Mouse (Mus musculus) mature B cell (primary cell): ENCODE results near the gene Zfp513.

Experiments
- in situ Hi-C: fragments of 300-500 bp; cut with MboI; formaldehyde crosslinking; loops from 2 replicates; pipeline ENCODE4 v1.14.3; 2019

The Zfp513 gene

DNA sequence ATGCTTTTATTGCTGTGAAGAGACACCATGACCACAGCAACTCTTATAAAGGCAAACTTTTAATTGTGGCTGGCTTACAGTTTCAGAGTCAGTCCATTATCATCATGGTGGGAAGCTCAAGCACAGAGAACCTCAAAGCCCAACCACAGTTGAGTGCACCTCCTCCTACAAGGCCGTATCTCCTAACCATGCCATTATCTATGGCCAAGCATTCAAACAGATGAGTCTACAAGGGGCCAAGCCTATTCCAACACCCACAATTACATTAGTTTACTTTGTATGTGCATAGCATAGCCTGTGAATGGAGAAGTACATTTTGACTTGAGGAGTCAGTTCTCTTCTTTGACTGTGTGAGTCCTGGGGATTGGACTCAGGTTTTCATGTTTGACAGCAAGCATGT is 37.2 kb downstream of the Zfp513 start:
- in situ Hi-C loops = no loop called here

- in situ Hi-C loops = no loop called here
Observed at GRCm38 (mm10) chr5:31162462-31162861, 39.6 kb downstream of the Zfp513 start.

DNA sequence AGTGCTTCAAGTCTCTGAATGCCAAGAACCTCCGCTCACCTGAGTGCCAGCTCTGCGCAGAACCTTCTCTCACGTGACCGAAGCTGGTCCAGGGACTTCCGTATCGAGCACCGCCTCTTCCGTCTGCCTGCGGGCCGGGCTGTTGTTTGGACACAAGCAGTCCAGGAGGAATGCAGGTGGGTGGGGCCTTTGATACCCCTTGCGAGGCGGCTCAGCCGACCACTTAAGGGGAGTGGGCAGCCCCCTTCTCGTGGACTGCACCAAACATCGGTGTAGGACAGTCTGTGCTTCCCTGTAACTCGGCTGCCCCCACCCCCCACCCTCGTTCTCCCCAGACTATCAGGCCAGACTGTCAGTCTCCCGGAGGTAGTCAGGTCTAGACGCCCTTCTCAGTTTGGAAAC is 48.0 kb downstream of the Zfp513 start, which contains the start of gene Mpv17:
TSS of gene Mpv17 (minus strand) at position 100 of the 402 bp plus-strand sequence.
- in situ Hi-C loops = no loop called here

- in situ Hi-C loops = no loop called here
Observed at GRCm38 (mm10) chr5:31153516-31154151, 48.5 kb downstream of the Zfp513 start.

- in situ Hi-C loops = no loop called here
Observed at GRCm38 (mm10) chr5:31151746-31152145, 50.4 kb downstream of the Zfp513 start.

DNA sequence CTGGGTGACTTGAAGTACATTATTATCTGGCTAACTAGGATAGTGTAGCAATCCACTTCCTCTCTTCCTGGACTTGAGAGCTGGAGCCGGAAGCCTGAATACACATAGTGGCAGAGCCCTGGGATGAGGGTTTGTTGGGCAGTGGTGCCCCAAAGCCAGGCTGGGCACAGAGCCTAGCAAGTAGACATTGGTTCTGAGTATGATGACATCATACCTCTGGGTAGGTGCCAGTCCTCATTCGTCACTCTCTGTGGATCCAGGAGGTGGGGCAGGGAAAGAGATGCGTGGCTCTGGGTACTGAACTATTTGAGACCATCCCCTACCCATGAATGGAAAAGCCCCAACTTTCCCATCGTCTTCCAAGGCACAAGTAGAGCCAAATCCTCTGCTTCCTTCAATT is 52.3 kb downstream of the Zfp513 start:
- in situ Hi-C loops = no loop called here
